17 mouse cellular contexts compared by ENCODE assay signal in genomic region chr17:32269151-32269550, GRCm38 (mm10). TPM values are rescaled to one million over a fixed set of nuclear protein-coding genes. Genes with fewer than 3 reads are reported as not detected.
DNase-seq lines count a peak whose midpoint lies in the region; ATAC-seq and TF ChIP-seq lines count a peak whose summit lies in the region.
"Had no signal": no experiment of that assay in that cellular context is flagged by ENCODE, and none has a peak within 500 bp of the region (broad histone marks: within the 10 kb centered on the region; RNA-seq: fewer than 3 reads in every experiment).

No protein-coding gene starts in this region.

- DNase-seq in A20 (ENCODE audit: low read depth, low spot score) (peak; percentile 54), G1E (ENCODE audit: low spot score) (peak; percentile 11)
- no peak for DNase-seq in kidney, adult 18-20 months
- DNase-seq: gastrocnemius, postnatal 25 days had no signal

- H3K27ac ChIP-seq in bone marrow macrophage, adult 2 months (ENCODE audit: insufficient read depth, low read depth, low read length) = peak overlapping the region; percentile 34; the same call in 1 of the 2 replicates
- H3K27ac ChIP-seq in macrophage = peak overlapping the region; percentile 44
- H3K27ac ChIP-seq in heart, embryonic 12.5 days (ENCODE audit: poor library complexity, severe bottlenecking) = no peak overlapping the region
- H3K27ac ChIP-seq: forebrain, embryonic 10.5 days; forebrain, embryonic 13.5 days; hindbrain, embryonic 14.5 days had no signal

- H3K9me3 ChIP-seq in G1E (replicated peaks) = no peaks in the 10 kb centered on the region
- no peaks in the 10 kb centered on the region for H3K9me3 ChIP-seq in heart, embryonic 12.5 days (replicated peaks)
- H3K9me3 ChIP-seq: forebrain, embryonic 10.5 days; forebrain, embryonic 13.5 days; heart, embryonic 15.5 days had no signal

- H3K4me2 ChIP-seq in heart, embryonic 12.5 days = no peak overlapping the region
- H3K4me2 ChIP-seq: forebrain, embryonic 13.5 days; heart, embryonic 11.5 days; heart, embryonic 15.5 days; hindbrain, embryonic 14.5 days had no signal

- H3K9ac ChIP-seq in heart, embryonic 12.5 days = no peak overlapping the region
- H3K9ac ChIP-seq: forebrain, embryonic 13.5 days; heart, embryonic 15.5 days; hindbrain, embryonic 14.5 days had no signal

- peaks cover 47% of the 10 kb centered on the region for H3K36me3 ChIP-seq in G1E (replicated peaks)
- no peaks in the 10 kb centered on the region for H3K36me3 ChIP-seq in macrophage (ENCODE audit: inconsistent target)
- no peaks in the 10 kb centered on the region; the same call in 1 of the 2 replicates for H3K36me3 ChIP-seq in heart, embryonic 12.5 days
- H3K36me3 ChIP-seq: heart, embryonic 15.5 days had no signal

- no peaks in the 10 kb centered on the region for H3K27me3 ChIP-seq in G1E (ENCODE audit: insufficient read depth, low read length)
- no peaks in the 10 kb centered on the region for H3K27me3 ChIP-seq in heart, embryonic 12.5 days (replicated peaks)
- H3K27me3 ChIP-seq: CH12.LX; forebrain, embryonic 13.5 days; heart, embryonic 15.5 days; Patski had no signal

- no peak overlapping the region for H3K4me3 ChIP-seq in G1E (ENCODE audit: low read depth, low read length)
- H3K4me3 ChIP-seq in bone marrow macrophage, adult 2 months (ENCODE audit: insufficient read depth, low read length) = no peak overlapping the region
- H3K4me3 ChIP-seq in macrophage (ENCODE audit: inconsistent target) = no peak overlapping the region
- H3K4me3 ChIP-seq in heart, embryonic 12.5 days = no peak overlapping the region
- H3K4me3 ChIP-seq: forebrain, embryonic 10.5 days; forebrain, embryonic 13.5 days; heart, embryonic 15.5 days had no signal

- peaks cover 50% of the 10 kb centered on the region for H3K4me1 ChIP-seq in G1E (ENCODE audit: insufficient read depth, low read depth, low read length)
- peaks cover 45% of the 10 kb centered on the region for H3K4me1 ChIP-seq in bone marrow macrophage, adult 2 months (ENCODE audit: control insufficient read depth, insufficient read depth, low read length)
- peaks cover 29% of the 10 kb centered on the region for H3K4me1 ChIP-seq in heart, embryonic 12.5 days (replicated peaks)

- no peak for ATAC-seq in G1E (ENCODE audit: extremely low read depth, insufficient number of reproducible peaks, low FRiP score, poor library complexity, severe bottlenecking)
- no peak for ATAC-seq in heart, embryonic 12.5 days (ENCODE audit: insufficient number of reproducible peaks, low FRiP score)
- ATAC-seq: forebrain, embryonic 13.5 days; hindbrain, postnatal 0 days; inflammation-experienced regulatory T-cells, adult 6 months; intestine, embryonic 16.5 days; Patski had no signal

- WGBS in macrophage (ENCODE audit: missing documents) = 40% methylated on average over 7 of the region's 7 CpGs
- 90% methylated on average over 7 of the region's 7 CpGs for WGBS in heart, embryonic 12.5 days

- TF ChIP-seq CTCF in G1E (IDR thresholded peaks at IDR 0.05; ENCODE audit: low read depth, low read length) = no peak
- no peak for TF ChIP-seq CTCF in bone marrow macrophage, adult 2 months (IDR thresholded peaks at IDR 0.05; ENCODE audit: low read depth, low read length)

- peaks cover 100% of the 10 kb centered on the region for H3K79me2 ChIP-seq in macrophage (ENCODE audit: inconsistent target)

- no peak for TF ChIP-seq POLR2A in bone marrow macrophage, adult 2 months (IDR thresholded peaks at IDR 0.05; ENCODE audit: borderline replicate concordance, low read depth, low read length)

RNA-seq across cellular contexts. Expression of gene Brd4, which starts 15.4 kb away (rescaled TPM):
- total RNA-seq in G1E (2014; fragmentation: Nextera tagmentation) (269 and 323 TPM in 2 replicates), G1E (2017) (11.5 and 16.0 TPM in 2 replicates)
- polyA plus RNA-seq in G1E (2012) (210 and 237 TPM in 2 replicates), macrophage (2018) (51.6 to 129 TPM (median 55.6 TPM) in 3 replicates)
- polyA plus RNA-seq in bone marrow macrophage, adult 2 months (2012; ENCODE audit: insufficient read depth, insufficient read length, missing spikeins) = 72.2 and 88.2 TPM in 2 replicates
- total RNA-seq in macrophage (2018; cell fraction: chromatin; rRNA removed) = 100 to 1,000 TPM; 214 to 341 (median 254) TPM
- 100 to 1,000 TPM in 14 of 26 experiments, 10 to 100 TPM in 12; 75.7 to 114 (median 101) TPM for total RNA-seq in macrophage (2018; cell fraction: cytosol; rRNA removed)
- total RNA-seq in macrophage (2018; cell fraction: nucleus; rRNA removed) = 100 to 1,000 TPM; 133 to 233 (median 171) TPM
- polyA plus RNA-seq in heart, embryonic 12.5 days (2016; fragmentation: Nextera tagmentation; extraction: Ambion mirVana) = 72.6 and 76.6 TPM in 2 replicates

RNA-seq across cellular contexts. Expression of gene Akap8, which starts 51.9 kb away (rescaled TPM):
- total RNA-seq in G1E (2014; fragmentation: Nextera tagmentation) = 67.3 and 80.8 TPM in 2 replicates
- 119 and 132 TPM in 2 replicates for total RNA-seq in G1E (2017)
- 251 and 272 TPM in 2 replicates for polyA plus RNA-seq in G1E (2012)
- polyA plus RNA-seq in bone marrow macrophage, adult 2 months (2012; ENCODE audit: insufficient read depth, insufficient read length, missing spikeins) = 77.4 and 90.0 TPM in 2 replicates
- total RNA-seq in macrophage (2018; cell fraction: chromatin; rRNA removed) = 100 to 1,000 TPM in 24 of 26 experiments, 10 to 100 TPM in 2; 74.8 to 513 (median 284) TPM
- 10 to 100 TPM in 25 of 26 experiments, 1 to 10 TPM in 1; 9.3 to 42.5 (median 29.9) TPM for total RNA-seq in macrophage (2018; cell fraction: cytosol; rRNA removed)
- 100 to 1,000 TPM in 13 of 26 experiments, 10 to 100 TPM in 13; 43.1 to 200 (median 107) TPM for total RNA-seq in macrophage (2018; cell fraction: nucleus; rRNA removed)
- polyA plus RNA-seq in macrophage (2018) = 38.9 to 55.8 TPM (median 43.9 TPM) in 3 replicates
- polyA plus RNA-seq in heart, embryonic 12.5 days (2016; fragmentation: Nextera tagmentation; extraction: Ambion mirVana) = 85.1 and 88.9 TPM in 2 replicates
